Mouse (Mus musculus) hindbrain, postnatal 0 days (tissue): Measurements from ENCODE around the gene Hepacam2. TPM values are rescaled to one million over a fixed set of nuclear protein-coding genes. Genes with fewer than 3 reads are reported as not detected.
"Not testable (repeated sequence)": the region's sequence is repeated elsewhere in the genome, so short reads cannot be mapped to it uniquely, and the experiment has no call there.

Experiments
- ATAC-seq: fragments of 200-750 bp; cut with Nextera tagmentation; 2 replicates; pipeline ENCODE4 v1.8.0; 2017; ENCODE audit warnings: mild to moderate bottlenecking, moderate TSS enrichment, moderate library complexity
- DNase-seq: peaks from one replicate; pipeline ENCODE4 v3.0.0-alpha.2; 2015; ENCODE audit warnings: low spot score
- H3K27ac ChIP-seq: fragments of 300-500 bp; sonication (generic); 2 replicates; pipeline ENCODE4 v1.5.1; 2014; ENCODE audit warnings: mild to moderate bottlenecking
- H3K27me3 ChIP-seq: fragments of 300-500 bp; sonication (generic); 2 replicates; pipeline ENCODE4 v1.6.1; 2014; ENCODE audit warnings: low read length, mixed read lengths; ENCODE audit not compliant: insufficient read depth
- H3K36me3 ChIP-seq: fragments of 300-500 bp; sonication (generic); 2 replicates; pipeline ENCODE4 v1.6.1; 2014; ENCODE audit warnings: low read length, mixed read lengths; ENCODE audit not compliant: insufficient read depth
- H3K4me1 ChIP-seq: fragments of 300-500 bp; sonication (generic); 2 replicates; pipeline ENCODE4 v1.6.1; 2014; ENCODE audit warnings: antibody characterized with exemption, low read length, mixed read lengths; ENCODE audit not compliant: insufficient read depth
- H3K4me2 ChIP-seq: fragments of 300-500 bp; sonication (generic); 2 replicates; pipeline ENCODE4 v1.6.1; 2014; ENCODE audit warnings: low read depth, mild to moderate bottlenecking, low read length, moderate library complexity, mixed read lengths
- H3K4me3 ChIP-seq: fragments of 300-500 bp; sonication (generic); 2 replicates; pipeline ENCODE4 v1.5.1; 2014; ENCODE audit warnings: low read length
- H3K9ac ChIP-seq: fragments of 300-500 bp; sonication (generic); replicated peaks from 2 replicates; pipeline ENCODE4 v1.6.1; 2014; ENCODE audit warnings: mild to moderate bottlenecking, low read length, moderate library complexity, mixed read lengths
- H3K9me3 ChIP-seq: fragments of 300-500 bp; sonication (generic); 2 replicates; pipeline ENCODE4 v1.6.1; 2016; ENCODE audit warnings: low read length, mixed read lengths
- CTCF ChIP-seq: IDR thresholded peaks from 2 replicates; pipeline ENCODE4 v1.5.1; 2016; ENCODE audit warnings: antibody characterized with exemption, control low read depth, low read depth
- WGBS: fragments of 180-500 bp; shearing (Covaris S2); extraction: QIAGEN DNeasy Blood & Tissue Kit; methylation state at CpG from one replicate; pipeline ENCODE4 v1.1.7; 2014; 5-methylcytosine and 5-hydroxymethylcytosine counted together
- polyA plus RNA-seq: library from polyadenylated mRNA; unstranded; fragments of >200 nt; fragmentation: Nextera tagmentation; extraction: Ambion mirVana; gene quantifications from 2 replicates; pipeline ENCODE4 v1.2.1, GENCODE M21; 2015
- total RNA-seq: library from RNA; depleted of rRNA; stranded (reverse); fragments of >200 nt; gene quantifications from 2 replicates; pipeline ENCODE4 v1.2.3, GENCODE M21; 2014

Hepacam2 gene
- total and polyA plus RNA-seq, 2 experiments from 2014 or later, result 0.42 to 1.3 TPM

- H3K9me3 ChIP-seq, result no peaks in the 10 kb centered on the region
- H3K9ac ChIP-seq, result no peak overlapping the region
- H3K4me2 ChIP-seq, result no peak overlapping the region
- H3K4me1 ChIP-seq, result 0 out of 2 replicates have a peak, but pooled peaks cover 10% of the 10 kb centered on the region
- DNase-seq (peak; percentile 66), ATAC-seq (peak; percentile 84)
- H3K27ac ChIP-seq, result peak overlapping the region; percentile 62
- H3K27me3 ChIP-seq, result no peaks in the 10 kb centered on the region
- 17% methylated on average over 3 of the region's 3 CpGs for WGBS
- H3K36me3 ChIP-seq, result no peaks in the 10 kb centered on the region
- no peak overlapping the region for H3K4me3 ChIP-seq
- peak; percentile 21 for TF ChIP-seq CTCF
Measured at GRCm38 (mm10) chr6:3512611-3513010, 14.5 kb upstream of the Hepacam2 start.

GRCm38 (mm10) chr6:3511612-3512011, 13.5 kb upstream of the Hepacam2 start:
- DNase-seq (peak; percentile 53), ATAC-seq (peak; percentile 63)
- TF ChIP-seq CTCF, result no peak
- Histone ChIP-seq H3K27ac (peak overlapping the region; percentile 83), H3K4me2 (peak overlapping the region; percentile 48), H3K36me3 (no peaks in the 10 kb centered on the region), H3K27me3 (no peaks in the 10 kb centered on the region), H3K4me3 (peak overlapping the region; percentile 18), H3K9me3 (no peaks in the 10 kb centered on the region), H3K9ac (peak overlapping the region; percentile 56), H3K4me1 (0 out of 2 replicates have a peak, but pooled peaks cover 10% of the 10 kb centered on the region)
- WGBS, result 22% methylated on average over 11 of the region's 11 CpGs

GRCm38 (mm10) chr6:3511116-3511515, 13.0 kb upstream of the Hepacam2 start:
- peak overlapping the region; percentile 56; the same call in 1 of the 2 replicates for H3K9ac ChIP-seq
- no peaks in the 10 kb centered on the region for H3K36me3 ChIP-seq
- TF ChIP-seq CTCF, result no peak
- peak; percentile 24 for DNase-seq
- H3K27ac ChIP-seq, result peak overlapping the region; percentile 83
- no peaks in the 10 kb centered on the region for H3K27me3 ChIP-seq
- peak overlapping the region; percentile 48 for H3K4me2 ChIP-seq
- peak overlapping the region; percentile 18; the same call in 1 of the 2 replicates for H3K4me3 ChIP-seq
- ATAC-seq, result no peak
- 0 out of 2 replicates have a peak, but pooled peaks cover 10% of the 10 kb centered on the region for H3K4me1 ChIP-seq
- 45% methylated on average over 10 of the region's 10 CpGs for WGBS
- no peaks in the 10 kb centered on the region for H3K9me3 ChIP-seq

GRCm38 (mm10) chr6:3509782-3510181, 11.7 kb upstream of the Hepacam2 start:
- Histone ChIP-seq H3K27ac (no peak overlapping the region), H3K4me1 (0 out of 2 replicates have a peak, but pooled peaks cover 10% of the 10 kb centered on the region), H3K36me3 (no peaks in the 10 kb centered on the region), H3K9ac (no peak overlapping the region), H3K4me2 (no peak overlapping the region), H3K27me3 (no peaks in the 10 kb centered on the region), H3K4me3 (no peak overlapping the region), H3K9me3 (no peaks in the 10 kb centered on the region)
- DNase-seq (peak; percentile 85), ATAC-seq (peak; percentile 66)
- TF ChIP-seq CTCF, result peak; percentile 76
- WGBS, result 8% methylated on average over 2 of the region's 2 CpGs

- DNase-seq, H3K27me3 ChIP-seq, H3K27ac ChIP-seq, H3K4me1 ChIP-seq, H3K9me3 ChIP-seq, H3K36me3 ChIP-seq, H3K4me3 ChIP-seq, H3K9ac ChIP-seq, H3K4me2 ChIP-seq, ATAC-seq: not testable (repeated sequence)
- 90% methylated on average over 2 of the region's 2 CpGs for WGBS
Measured at GRCm38 (mm10) chr6:3508151-3508550, 10.1 kb upstream of the Hepacam2 start.

GRCm38 (mm10) chr6:3507078-3507477, 9.0 kb upstream of the Hepacam2 start:
- ATAC-seq, result no peak

GRCm38 (mm10) chr6:3505289-3505688, 7.2 kb upstream of the Hepacam2 start:
- no peaks in the 10 kb centered on the region for H3K27me3 ChIP-seq
- DNase-seq (no peak), ATAC-seq (no peak)
- H3K9ac ChIP-seq, result no peak overlapping the region
- no peaks in the 10 kb centered on the region for H3K36me3 ChIP-seq
- no peak overlapping the region for H3K4me3 ChIP-seq
- WGBS, result 75% methylated on average over 5 of the region's 5 CpGs
- TF ChIP-seq CTCF, result no peak
- H3K4me2 ChIP-seq, result no peak overlapping the region
- H3K4me1 ChIP-seq, result no peaks in the 10 kb centered on the region
- H3K27ac ChIP-seq, result no peak overlapping the region
- H3K9me3 ChIP-seq, result no peaks in the 10 kb centered on the region

More at GRCm38 (mm10) chr6:3507078-3507477, 9.0 kb upstream of the Hepacam2 start:
- Histone ChIP-seq H3K27me3 (no peaks in the 10 kb centered on the region), H3K4me3 (no peak overlapping the region), H3K4me1 (0 out of 2 replicates have a peak, but pooled peaks cover 5% of the 10 kb centered on the region), H3K36me3 (no peaks in the 10 kb centered on the region), H3K9me3 (no peaks in the 10 kb centered on the region), H3K4me2 (no peak overlapping the region), H3K27ac (no peak overlapping the region), H3K9ac (no peak overlapping the region)
- DNase-seq, result no peak
- no peak for TF ChIP-seq CTCF
- 81% methylated on average over 4 of the region's 4 CpGs for WGBS
